Mouse (Mus musculus) hindlimb bud, embryonic 11.5 days (tissue): Measurements from ENCODE around the gene Actl11.

Experiments used
- DNase-seq: peaks from one replicate; pipeline ENCODE4 v3.0.0-alpha.2; 2012; ENCODE audit warnings: low read depth, low spot score; ENCODE audit errors: extremely low spot score

The Actl11 gene

GRCm38 (mm10) chr9:107919441-107919840 is 8.8 kb upstream of the Actl11 start:
- no peak for DNase-seq

- DNase-seq, result no peak
Observed at GRCm38 (mm10) chr9:107923021-107923420, 5.2 kb upstream of the Actl11 start.

GRCm38 (mm10) chr9:107923956-107924355 is 4.3 kb upstream of the Actl11 start:
- DNase-seq, result no peak

GRCm38 (mm10) chr9:107925251-107925650 is 3.0 kb upstream of the Actl11 start:
- no peak for DNase-seq

GRCm38 (mm10) chr9:107926920-107927420 is 1.3 kb upstream of the Actl11 start:
- DNase-seq, result no peak

GRCm38 (mm10) chr9:107927749-107928148 is 520 bp upstream of the Actl11 start:
- DNase-seq, result no peak

- DNase-seq, result no peak
Observed at GRCm38 (mm10) chr9:107932221-107932620, 4.0 kb downstream of the Actl11 start.

- DNase-seq, result no peak
Observed at GRCm38 (mm10) chr9:107934146-107934545, 5.9 kb downstream of the Actl11 start.

- DNase-seq, result no peak
Observed at GRCm38 (mm10) chr9:107935374-107935773, 7.1 kb downstream of the Actl11 start, which contains the start of gene Camkv. Gene Camkv (plus strand): TSS chr9:107935674.

- DNase-seq, result no peak
Observed at GRCm38 (mm10) chr9:107935790-107936214, 7.5 kb downstream of the Actl11 start.

GRCm38 (mm10) chr9:107936215-107936822 is 8.1 kb downstream of the Actl11 start:
- no peak for DNase-seq

- no peak for DNase-seq
Observed at GRCm38 (mm10) chr9:107936831-107937230, 8.6 kb downstream of the Actl11 start.

GRCm38 (mm10) chr9:107947241-107948194 is 19.2 kb downstream of the Actl11 start:
- no peak for DNase-seq

- no peak for DNase-seq
Observed at GRCm38 (mm10) chr9:107949184-107949921, 21.1 kb downstream of the Actl11 start.

- DNase-seq, result no peak
Observed at GRCm38 (mm10) chr9:107949922-107950235, 21.6 kb downstream of the Actl11 start, which contains the start of gene Traip. Gene Traip (plus strand): TSS chr9:107950136.

- DNase-seq, result peak; percentile 57
Observed at GRCm38 (mm10) chr9:107950460-107951355, 22.4 kb downstream of the Actl11 start.

GRCm38 (mm10) chr9:107955613-107956289 is 27.5 kb downstream of the Actl11 start:
- no peak for DNase-seq

- no peak for DNase-seq
Observed at GRCm38 (mm10) chr9:107957141-107957540, 28.9 kb downstream of the Actl11 start.

- DNase-seq, result no peak
Observed at GRCm38 (mm10) chr9:107959896-107960295, 31.6 kb downstream of the Actl11 start.

GRCm38 (mm10) chr9:107960928-107961327 is 32.7 kb downstream of the Actl11 start:
- DNase-seq, result no peak
